Mouse (Mus musculus) urinary bladder, postnatal 36 days (tissue): ENCODE data around the gene Itga2b.

Source experiments
- DNase-seq, 2 experiments: peaks; one replicate each; pipeline ENCODE4 v3.0.0; 2022; ENCODE audit warnings: low spot score in 2 of 2, mixed read lengths in 1 of 2

The Itga2b gene

GRCm38 (mm10) chr11:102435754-102436470, 34.0 kb downstream of the Itga2b start:
- no peak for DNase-seq

DNA sequence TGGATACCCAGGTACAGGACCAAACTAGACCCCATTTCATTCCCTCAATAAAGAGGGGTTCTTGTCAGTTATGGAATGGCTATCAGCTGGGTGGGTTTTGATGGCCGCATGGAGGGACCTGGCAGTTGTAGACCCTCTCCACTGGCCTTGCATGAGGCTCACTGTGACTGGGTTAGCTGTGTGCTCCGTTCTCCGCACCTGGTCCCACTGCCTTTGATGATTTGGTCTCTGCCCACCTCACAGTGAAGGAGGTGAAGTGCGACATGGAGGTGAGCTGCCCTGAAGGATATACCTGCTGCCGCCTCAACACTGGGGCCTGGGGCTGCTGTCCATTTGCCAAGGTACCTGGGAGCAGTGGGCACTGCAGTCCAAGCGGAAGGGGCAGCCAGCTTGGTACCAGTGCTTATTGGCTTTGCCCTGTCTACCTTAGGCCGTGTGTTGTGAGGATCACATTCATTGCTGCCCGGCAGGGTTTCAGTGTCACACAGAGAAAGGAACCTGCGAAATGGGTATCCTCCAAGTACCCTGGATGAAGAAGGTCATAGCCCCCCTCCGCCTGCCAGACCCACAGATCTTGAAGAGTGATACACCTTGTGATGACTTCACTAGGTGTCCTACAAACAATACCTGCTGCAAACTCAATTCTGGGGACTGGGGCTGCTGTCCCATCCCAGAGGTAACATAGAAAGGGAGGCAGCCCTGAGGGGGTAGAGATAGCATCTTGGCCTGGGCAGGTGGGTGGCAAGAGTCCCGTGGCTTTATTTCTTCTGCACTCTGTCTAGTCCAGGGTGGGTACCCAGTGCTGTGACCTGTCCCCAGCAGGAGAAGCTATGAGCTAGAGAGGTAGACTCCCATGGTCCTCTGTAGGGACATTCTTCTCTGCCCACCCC, 34.9 kb downstream of the Itga2b start:
- no peak for DNase-seq

DNA sequence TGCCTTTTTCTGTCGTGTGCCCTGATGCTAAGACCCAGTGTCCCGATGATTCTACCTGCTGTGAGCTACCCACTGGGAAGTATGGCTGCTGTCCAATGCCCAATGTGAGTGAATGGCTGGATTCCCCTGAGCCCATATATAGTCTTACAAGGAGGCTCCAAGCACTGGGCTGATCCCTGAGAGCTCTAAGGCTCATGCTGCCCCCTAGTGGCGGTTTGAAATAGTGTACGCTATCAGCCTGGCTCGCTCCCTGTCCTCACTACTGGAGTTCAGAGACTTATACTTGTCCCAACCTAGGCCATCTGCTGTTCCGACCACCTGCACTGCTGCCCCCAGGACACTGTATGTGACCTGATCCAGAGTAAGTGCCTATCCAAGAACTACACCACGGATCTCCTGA, 35.5 kb downstream of the Itga2b start:
- DNase-seq, result peak; percentile 73 to 84

GRCm38 (mm10) chr11:102433866-102434265, 36.1 kb downstream of the Itga2b start:
- DNase-seq, result no peak

- DNase-seq, result peak in 1 of 2 experiments; percentile 71
Observed at GRCm38 (mm10) chr11:102432896-102433295, 37.0 kb downstream of the Itga2b start.

- DNase-seq, result no peak
Observed at GRCm38 (mm10) chr11:102432115-102432843, 37.6 kb downstream of the Itga2b start.

GRCm38 (mm10) chr11:102431728-102432114, 38.2 kb downstream of the Itga2b start:
- no peak for DNase-seq

GRCm38 (mm10) chr11:102431018-102431645, 38.8 kb downstream of the Itga2b start:
- DNase-seq, result peak; percentile 77 to 78

DNA sequence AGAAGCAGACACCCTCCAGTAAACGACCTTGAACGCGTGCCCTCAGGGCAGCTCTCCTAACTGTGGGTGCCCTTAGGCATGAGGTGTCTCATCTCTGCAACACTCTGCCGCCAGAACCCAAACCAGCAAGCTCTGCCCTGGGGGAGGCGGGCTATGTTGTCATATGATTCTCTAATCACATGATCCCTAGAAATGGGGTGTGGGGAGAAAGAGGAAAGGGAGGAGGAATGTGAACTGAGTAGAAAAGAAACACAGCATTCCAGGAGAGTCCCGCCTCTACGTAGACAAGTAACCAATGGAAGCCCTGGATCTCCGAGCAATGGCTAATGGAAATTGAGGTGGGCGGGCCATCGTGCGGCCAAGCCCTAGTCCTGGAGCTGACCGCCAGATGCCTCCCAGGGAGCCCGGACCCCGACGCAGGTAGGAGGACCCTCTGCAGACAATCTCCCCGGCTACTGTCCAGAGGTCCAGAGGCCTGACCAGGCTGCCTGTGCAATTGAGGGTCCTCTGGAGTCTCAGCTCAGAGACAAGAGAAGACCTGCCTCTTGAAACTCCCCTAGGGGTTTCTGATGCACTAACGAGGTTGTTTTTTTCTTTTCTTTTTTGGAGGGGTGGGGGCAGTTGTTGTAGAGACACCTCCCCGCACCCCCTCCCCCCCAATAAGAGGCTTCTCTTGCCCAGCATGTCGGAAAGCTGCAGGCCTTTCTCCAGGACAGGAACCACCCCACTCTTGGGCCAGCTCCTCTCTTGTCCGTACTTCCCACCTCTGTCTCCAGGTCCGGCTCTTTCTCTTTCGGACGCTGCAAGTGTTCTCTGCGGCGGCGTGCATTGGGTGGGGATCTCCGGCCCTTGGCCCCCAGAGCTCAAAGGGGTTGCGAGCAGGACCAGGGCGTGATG, 39.6 kb downstream of the Itga2b start, which contains the start of gene Grn:
Gene Grn, plus strand, starts transcription at position 195 of the 897 bp plus-strand sequence.
- DNase-seq, result peak; percentile 81 to 88

DNA sequence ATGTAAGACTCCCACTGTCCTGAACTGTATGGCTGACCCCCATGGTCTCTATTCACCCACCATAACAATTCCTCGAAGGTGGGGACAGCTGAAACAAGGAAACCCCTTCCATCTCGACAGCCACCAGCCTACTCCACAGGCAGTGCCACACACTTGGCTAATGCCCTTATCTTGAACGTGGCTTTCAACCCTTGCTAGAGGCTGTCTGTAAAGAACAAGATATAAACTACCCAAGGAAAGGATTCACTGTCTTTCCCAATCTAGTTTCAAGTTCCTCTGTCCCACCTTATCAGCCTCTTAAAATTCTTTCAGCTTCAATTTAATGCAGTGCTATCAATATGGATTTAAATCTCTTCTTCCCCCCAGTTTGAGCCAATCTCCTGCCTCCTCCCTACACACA, 40.4 kb downstream of the Itga2b start:
- DNase-seq, result no peak

DNA sequence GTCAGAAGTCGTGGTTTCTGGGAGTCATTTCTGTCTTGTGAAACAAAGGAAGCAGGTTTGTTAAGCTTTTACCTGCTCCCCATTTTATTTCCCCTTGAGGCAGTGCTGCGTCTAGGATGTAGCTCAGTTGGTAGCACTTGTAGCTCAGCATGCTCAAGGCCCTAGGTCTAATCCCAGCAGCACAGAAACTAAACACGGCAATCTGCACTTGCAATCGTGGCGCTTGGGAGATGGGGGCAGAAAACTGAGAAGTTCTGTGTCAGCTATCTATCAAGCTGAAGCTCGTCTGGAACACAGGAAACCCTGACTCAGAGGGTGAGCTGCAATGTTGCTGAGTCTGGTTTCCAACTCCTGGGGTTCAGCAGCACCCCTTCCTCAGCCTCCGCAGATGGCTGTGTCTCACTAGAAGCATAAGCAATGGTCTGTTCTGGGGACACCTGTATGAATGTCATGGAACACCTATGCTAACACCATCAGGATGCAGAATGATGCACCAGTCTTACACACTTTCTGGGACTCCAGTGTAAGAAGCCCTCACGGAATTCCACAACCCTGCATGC, 40.9 kb downstream of the Itga2b start:
- DNase-seq, result no peak

DNA sequence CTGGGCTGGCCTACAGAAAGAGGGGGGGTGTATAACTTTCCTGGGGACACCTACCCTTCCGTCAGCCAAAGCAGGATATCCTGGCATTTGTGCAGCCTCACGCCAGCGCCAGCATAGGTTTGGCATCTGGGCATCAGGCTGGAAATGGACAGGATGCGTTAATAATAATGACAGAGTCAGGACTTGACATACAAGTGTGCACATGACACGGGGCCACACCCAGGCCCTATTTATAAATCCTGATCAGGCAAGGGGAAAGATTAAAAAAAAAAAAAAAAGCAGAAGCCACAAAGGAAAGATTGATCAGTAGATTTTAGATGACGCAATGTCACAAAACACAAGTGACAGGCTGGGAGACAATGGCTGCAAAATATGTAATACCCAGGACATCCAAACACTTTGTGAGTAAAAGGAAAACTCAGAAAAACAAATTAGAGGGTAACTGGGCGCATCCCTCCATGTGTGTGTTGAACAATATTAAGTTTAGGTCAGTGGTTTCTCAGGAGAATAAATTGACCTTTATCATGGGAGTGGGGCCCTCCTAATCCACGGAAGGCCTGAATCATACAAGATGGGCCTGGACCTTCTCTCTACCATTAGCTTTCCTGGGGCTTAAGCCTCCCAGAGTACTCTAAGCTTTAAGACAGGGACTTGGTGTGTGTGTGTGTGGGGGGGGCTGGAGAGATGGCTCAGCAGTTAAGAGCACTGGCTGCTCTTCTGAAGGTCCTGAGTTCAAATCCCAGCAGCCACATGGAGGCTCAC, 44.2 kb downstream of the Itga2b start:
- DNase-seq, result no peak

DNA sequence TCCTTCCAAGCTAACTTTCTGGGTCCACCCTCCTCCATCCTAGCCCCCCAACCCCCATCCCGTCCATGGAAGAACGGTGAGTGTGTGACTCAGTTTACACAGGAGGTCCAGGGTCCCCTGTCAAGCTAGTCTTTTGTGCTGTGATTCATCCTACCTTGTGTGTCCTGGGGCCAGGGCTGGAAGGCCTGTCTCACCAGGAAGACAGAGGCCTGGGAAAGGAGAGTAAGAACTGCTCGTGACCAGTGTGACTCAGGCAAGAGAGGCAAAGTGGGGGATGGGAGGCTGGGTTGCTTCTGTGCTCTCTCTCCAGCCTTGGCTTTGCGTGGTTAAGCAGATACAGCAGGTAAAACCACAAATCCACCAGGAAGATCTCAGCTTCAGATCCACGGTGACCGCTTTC, 45.3 kb downstream of the Itga2b start:
- DNase-seq, result no peak

- DNase-seq, result no peak
Observed at GRCm38 (mm10) chr11:102421559-102421958, 48.4 kb downstream of the Itga2b start.

DNA sequence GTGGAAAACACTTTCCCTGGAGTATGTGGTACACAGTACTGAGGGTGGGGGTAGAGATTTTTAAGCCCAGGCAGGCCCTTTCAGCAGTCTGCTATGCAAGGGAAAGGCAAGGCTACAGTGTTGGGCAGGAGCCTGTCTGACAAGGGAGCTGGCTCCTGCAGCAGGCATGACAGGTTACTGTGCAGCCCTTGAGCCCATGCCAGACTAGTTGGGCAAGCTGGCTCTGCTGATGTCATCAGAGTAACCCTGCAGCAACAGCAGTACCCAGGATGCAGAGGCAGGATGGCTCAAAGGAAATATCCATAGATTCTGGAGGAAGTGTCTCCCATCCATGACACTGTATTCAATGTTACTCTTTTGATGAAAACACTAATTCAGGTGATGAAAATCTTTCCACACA, 51.0 kb downstream of the Itga2b start:
- no peak for DNase-seq

DNA sequence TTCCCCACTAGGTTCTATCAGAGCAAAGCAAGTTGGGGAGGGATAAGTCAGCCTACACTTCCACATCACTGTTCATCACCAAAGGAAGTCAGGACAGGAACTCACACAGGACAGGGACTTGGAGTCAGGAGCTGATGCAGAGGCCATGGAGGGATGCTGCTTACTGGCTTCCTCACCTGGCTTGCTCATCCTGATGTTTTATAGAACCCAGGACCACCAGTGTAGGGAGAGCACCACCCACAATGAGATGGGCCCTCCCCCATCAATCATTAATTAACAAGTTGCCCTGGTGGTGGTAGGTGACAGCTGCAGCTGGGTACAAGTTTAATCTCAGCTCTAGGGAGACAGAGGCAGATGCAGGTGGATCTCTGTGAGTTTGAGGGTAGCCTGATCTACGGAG, 52.8 kb downstream of the Itga2b start:
- DNase-seq, result no peak

GRCm38 (mm10) chr11:102415034-102415802, 54.7 kb downstream of the Itga2b start:
- no peak for DNase-seq

GRCm38 (mm10) chr11:102413059-102413458, 56.9 kb downstream of the Itga2b start:
- DNase-seq, result no peak

DNA sequence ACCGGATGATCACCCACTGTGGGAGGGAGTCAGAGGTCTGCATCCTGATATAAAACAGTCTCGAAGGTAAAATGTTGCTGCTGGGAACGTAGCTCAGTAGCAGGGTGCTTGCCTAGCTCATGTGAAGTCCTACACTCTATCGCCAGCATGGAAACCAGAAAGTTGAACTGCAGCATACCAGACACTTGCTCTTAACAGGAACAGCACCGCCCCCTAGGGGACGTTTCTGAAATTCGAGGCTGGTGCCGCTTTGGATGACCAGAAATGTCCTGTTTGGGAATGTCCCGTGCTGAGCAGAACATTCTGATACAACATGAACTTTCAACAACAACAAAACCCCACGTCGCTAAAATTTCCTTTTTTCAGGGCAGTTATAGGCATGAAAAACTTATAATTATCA, 58.2 kb downstream of the Itga2b start:
- DNase-seq, result peak; percentile 90 to 92
